Mouse (Mus musculus) frontal cortex, postnatal 36 days (tissue): ENCODE data around the gene Vmn2r92.
"Not testable (repeated sequence)": the region's sequence is repeated elsewhere in the genome, so short reads cannot be mapped to it uniquely, and the experiment has no call there.

Experiments
- DNase-seq, 2 experiments: peaks; one replicate each; pipeline ENCODE4 v3.0.0; 2022; ENCODE audit warnings: low spot score in 2 of 2

Vmn2r92 gene

DNA sequence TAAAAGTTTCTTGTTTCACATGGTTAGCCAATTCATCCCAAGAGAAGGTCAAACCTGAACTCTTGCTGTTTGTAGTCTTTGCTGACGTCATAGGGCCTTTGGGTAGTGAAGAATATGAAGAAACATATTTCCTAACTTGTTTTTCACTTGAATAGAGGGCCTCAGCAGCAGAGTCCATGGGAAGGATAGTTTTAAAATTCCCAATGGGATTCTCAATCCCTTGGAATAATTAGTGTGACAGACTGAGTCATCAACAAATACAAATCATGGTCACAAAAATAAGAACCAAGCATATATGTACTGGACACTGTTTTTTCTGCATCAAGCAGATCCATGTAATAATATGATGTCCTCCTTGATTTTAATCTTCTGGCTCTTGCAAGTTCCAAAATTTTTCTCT lies at the start of gene Vmn2r92:
TSS of gene Vmn2r92 (plus strand) at position 301 of the 400 bp plus-strand sequence.
- not testable (repeated sequence) for DNase-seq

DNA sequence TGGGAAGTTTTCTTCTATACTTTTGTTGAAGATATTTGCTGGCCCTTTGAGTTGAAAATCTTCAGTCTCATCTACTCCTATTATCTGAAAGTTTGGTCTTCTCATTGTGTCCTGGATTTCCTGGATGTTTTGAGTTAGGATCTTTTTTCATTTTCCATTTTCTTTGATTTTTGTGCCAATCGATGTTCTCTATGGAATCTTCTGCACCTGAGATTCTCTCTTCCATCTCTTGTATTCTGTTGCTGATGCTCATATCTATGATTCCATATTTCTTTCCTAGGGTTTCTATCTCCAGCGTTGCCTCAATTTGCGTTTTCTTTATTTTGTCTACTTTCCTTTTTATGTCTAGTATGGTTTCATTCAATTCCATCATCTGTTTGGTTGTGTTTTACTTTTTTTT lies 49.4 kb upstream of the Vmn2r92 start:
- not testable (repeated sequence) for DNase-seq

DNA sequence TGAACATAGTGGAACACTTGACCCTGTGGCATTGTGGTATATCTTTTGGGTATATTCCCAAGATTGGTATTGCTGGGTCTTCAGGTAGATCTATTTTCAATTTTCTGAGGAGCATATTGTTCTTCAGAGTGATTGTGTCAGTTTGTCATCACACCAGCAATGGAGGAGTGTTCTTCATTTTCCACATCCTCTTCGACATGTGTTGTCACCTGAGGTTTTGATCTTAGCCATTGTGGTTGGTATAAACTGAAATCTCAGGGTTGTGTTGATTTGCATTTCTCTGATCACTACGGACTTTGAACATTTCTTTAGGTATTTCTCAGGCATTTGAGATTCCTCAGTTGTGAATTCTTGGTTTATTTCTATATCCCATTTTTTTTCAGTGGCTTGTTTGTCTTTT lies 9.5 kb downstream of the Vmn2r92 start:
- DNase-seq, result not testable (repeated sequence)

DNA sequence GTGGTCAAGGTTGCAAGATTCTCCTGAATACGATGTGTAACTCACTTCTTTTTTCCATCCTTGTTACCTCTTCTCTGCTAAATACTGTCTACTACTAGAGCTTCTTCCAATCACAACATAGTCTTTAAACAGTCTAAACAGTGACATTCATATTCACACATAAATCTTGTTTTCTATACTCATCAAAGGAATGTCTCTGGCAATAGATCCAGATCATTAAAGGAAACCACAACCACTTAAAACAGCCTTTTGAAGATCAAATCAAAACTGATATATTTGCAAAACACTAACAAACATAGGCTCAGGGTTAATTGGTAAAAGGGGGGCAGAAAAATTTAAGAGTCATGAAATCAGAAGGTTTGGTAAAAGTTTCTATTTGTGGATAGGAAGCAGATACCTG lies 38.0 kb downstream of the Vmn2r92 start:
- no peak for DNase-seq

DNA sequence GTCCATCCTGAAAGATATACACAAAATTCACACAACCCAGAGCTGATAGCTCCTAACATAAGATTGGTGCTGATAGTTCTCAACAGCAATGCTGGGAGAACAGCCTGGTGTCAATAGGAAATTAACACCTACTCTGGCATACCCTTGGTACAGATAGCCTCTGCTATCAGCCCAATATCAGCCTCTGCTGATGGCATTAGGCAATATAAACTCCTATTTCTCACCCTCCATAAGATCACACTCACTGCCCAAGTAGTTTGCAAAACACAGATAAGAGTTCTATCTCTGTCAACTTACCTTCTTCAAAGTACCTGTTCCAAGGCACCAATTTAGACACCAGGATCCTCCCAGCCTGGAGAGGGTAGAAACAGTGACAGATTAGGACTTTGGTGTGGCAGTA lies 69.6 kb downstream of the Vmn2r92 start:
- DNase-seq, result no peak

DNA sequence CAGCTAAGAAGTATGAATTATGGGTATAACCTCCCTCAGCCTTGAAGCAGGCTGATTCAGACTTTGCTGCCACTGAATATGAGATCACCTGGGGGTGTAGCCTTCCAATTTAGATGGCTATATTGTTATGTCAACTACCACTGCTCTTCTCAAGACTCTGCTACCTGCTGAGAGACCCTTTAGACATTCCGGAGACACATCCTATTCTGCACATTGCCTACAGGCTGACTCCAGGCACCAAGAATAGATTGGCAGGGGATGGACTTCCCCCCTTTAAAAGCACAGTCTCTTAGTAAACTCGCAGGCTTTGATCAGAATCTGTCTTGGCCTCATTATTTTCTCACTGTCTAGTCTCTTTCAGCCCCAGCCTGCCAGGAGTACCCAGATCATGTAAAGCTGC lies 80.3 kb downstream of the Vmn2r92 start:
- DNase-seq, result no peak

DNA sequence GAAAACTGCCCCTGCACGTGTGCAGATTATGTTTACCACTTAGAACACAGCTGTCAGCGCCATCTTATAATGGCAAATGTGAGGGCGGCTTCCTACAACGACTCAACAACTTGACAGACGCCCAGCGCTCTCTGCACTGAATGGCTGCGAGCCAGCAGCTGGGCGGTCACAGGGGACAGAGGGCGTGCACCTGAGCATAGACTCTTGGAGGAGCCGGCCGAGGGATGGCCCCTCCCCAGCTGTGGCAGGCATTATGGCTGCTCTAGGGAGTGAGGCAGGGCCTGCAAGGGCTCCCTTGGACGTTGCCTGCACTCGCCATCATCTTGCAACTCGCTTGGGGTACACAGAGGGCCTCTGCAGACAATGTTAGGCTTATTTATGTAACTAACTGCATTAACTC lies 85.2 kb downstream of the Vmn2r92 start:
- DNase-seq, result no peak
